Mouse (Mus musculus) myocyte (in vitro differentiated cells): ENCODE data around the gene Hnrnpf.

Experiments
- CEBPB ChIP-seq: IDR thresholded peaks from 2 replicates; pipeline ENCODE4 v1.6.1; 2011; ENCODE audit warnings: mild to moderate bottlenecking, moderate library complexity; ENCODE audit not compliant: poor library complexity, insufficient read depth, severe bottlenecking
- E2F4 ChIP-seq: IDR thresholded peaks from one replicate; pipeline ENCODE4 v1.6.1; 2011; ENCODE audit warnings: mild to moderate bottlenecking, control low read depth, moderate library complexity; ENCODE audit not compliant: insufficient read depth
- MAX ChIP-seq: IDR thresholded peaks from one replicate; pipeline ENCODE4 v1.6.1; 2011; ENCODE audit warnings: low read depth, mild to moderate bottlenecking, control low read depth
- MYOD1 ChIP-seq, 3 experiments: IDR thresholded peaks; one replicate each; pipeline ENCODE4 v1.6.1; 2011; ENCODE audit warnings: control low read depth in 2 of 3, low read depth in 2 of 3, mild to moderate bottlenecking in 2 of 3, moderate library complexity in 1 of 3; ENCODE audit not compliant: insufficient read length in 2 of 3, control insufficient read depth in 1 of 3
- MYOG ChIP-seq, 3 experiments: IDR thresholded peaks; one replicate each; pipeline ENCODE4 v1.6.1; 2011; ENCODE audit warnings: control low read depth in 2 of 3, low read depth in 2 of 3, mild to moderate bottlenecking in 2 of 3; ENCODE audit not compliant: insufficient read length in 2 of 3, control insufficient read depth in 1 of 3, insufficient read depth in 1 of 3
- POLR2A ChIP-seq: IDR thresholded peaks from one replicate; pipeline ENCODE4 v1.6.1; 2011; ENCODE audit warnings: low read depth, mild to moderate bottlenecking, control low read depth, moderate library complexity; ENCODE audit not compliant: insufficient read length
- POLR2AphosphoS2 ChIP-seq: IDR thresholded peaks from one replicate; pipeline ENCODE4 v1.6.1; 2011; ENCODE audit warnings: low read depth, control low read depth; ENCODE audit not compliant: insufficient read length
- SRF ChIP-seq: IDR thresholded peaks from one replicate; pipeline ENCODE4 v1.6.1; 2011; ENCODE audit warnings: low read depth; ENCODE audit not compliant: control insufficient read depth, insufficient read length
- TCF12 ChIP-seq: IDR thresholded peaks from one replicate; pipeline ENCODE4 v1.6.1; 2011; ENCODE audit warnings: mild to moderate bottlenecking, control low read depth; ENCODE audit not compliant: poor library complexity, insufficient read depth, severe bottlenecking
- TCF3 ChIP-seq: IDR thresholded peaks from one replicate; pipeline ENCODE4 v1.6.1; 2011; ENCODE audit warnings: low read depth, control low read depth; ENCODE audit not compliant: insufficient read length
- USF1 ChIP-seq: IDR thresholded peaks from one replicate; pipeline ENCODE4 v1.6.1; 2011; ENCODE audit warnings: low read depth, mild to moderate bottlenecking, control low read depth, moderate library complexity

- no peak for TF ChIP-seq TCF3
- TF ChIP-seq POLR2A, result no peak
- no peak for TF ChIP-seq E2F4
- no peak for TF ChIP-seq USF1
- TF ChIP-seq CEBPB, result no peak
- TF ChIP-seq MYOG (IDR thresholded peaks at IDR 0.05; ENCODE audit: control insufficient read depth in 1 of 3, insufficient read depth in 1 of 3, insufficient read length in 2 of 3, low read depth in 2 of 3), result no peak
- TF ChIP-seq MYOD1 (IDR thresholded peaks at IDR 0.05; ENCODE audit: control insufficient read depth in 1 of 3, insufficient read length in 2 of 3, low read depth in 2 of 3), result no peak
- TF ChIP-seq MAX, result no peak
- no peak for TF ChIP-seq TCF12
- TF ChIP-seq POLR2AphosphoS2, result no peak
- no peak for TF ChIP-seq SRF
These were observed 17.9 kb downstream of the Hnrnpf start for GRCm38 (mm10) chr6:117918043-117918442.
